Mouse (Mus musculus) lung, postnatal 36 days (tissue): ENCODE results near the gene Adgrg3.

Experiments used
- DNase-seq: peaks from one replicate; pipeline ENCODE4 v3.0.0; 2022; ENCODE audit warnings: mixed read lengths

Gene Adgrg3

DNA sequence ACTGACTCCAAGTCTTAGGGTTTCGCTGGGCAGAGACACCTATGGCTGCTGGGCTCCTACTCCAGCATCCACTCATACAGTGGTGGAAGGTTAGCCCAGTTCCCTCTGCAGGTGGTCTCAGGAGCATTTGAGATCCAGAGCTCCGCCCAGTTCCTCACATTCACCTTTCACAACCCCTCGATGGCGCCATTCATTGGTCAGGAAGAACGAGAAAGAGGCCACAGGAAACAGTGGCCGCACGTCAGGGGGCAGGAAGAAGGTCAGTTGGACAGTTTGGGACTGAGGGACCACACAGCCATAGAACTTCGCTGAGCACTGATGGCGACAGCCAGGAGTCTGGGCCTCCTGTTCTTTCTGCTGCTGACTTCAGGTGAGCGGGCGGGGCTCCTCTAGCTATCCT is at the start of gene Adgrg3:
Gene Adgrg3, plus strand, starts transcription at position 242 of the 400 bp plus-strand sequence.
- DNase-seq: no peak

- DNase-seq: no peak
Observed at GRCm38 (mm10) chr8:94973270-94973669, 44.2 kb upstream of the Adgrg3 start.

- DNase-seq: no peak
Observed at GRCm38 (mm10) chr8:94973786-94974185, 43.7 kb upstream of the Adgrg3 start.

GRCm38 (mm10) chr8:94974467-94975165 is 42.9 kb upstream of the Adgrg3 start, which contains the start of gene Adgrg1:
Gene Adgrg1 (plus strand): TSS chr8:94974751.
- peak; percentile 70 for DNase-seq

DNA sequence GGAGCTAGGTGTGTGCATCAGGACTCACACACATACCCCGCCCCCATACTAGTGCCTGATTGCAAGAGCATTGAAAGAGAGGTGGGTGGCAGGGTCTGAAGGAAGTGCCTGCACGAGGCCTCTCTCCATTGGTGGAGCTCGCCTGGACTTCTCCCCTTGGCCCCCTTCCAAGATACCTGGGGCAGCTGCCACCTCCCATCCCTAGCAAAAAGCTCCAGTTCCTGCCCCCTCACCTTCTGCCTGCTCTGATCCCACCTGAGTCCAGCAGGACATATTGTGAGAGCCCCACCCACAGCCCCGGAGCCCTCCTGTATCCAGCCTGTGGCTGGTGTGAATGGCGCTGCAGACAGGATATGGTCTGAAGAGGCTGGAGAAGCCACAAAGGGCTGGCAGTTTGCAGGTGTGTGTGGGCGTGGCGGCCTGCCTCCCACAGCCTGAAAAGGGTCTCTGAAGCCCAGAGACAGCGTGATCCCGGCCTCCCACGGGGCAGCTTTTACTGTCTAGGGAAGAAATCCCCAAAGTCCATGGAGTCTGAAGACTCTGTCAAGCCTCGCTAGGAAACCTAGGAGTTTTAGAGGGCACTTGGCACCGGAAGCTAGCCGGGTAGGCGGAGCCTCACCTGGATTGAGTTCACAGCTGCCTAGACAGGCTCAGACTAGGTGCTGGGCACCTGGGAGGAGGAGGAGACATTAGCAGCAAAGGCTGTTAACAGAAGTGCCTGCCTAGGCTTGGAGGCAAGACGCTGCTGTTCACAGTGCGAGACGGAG is 40.7 kb upstream of the Adgrg3 start:
- peak; percentile 82 for DNase-seq

- DNase-seq: no peak
Observed at GRCm38 (mm10) chr8:94978131-94978530, 39.4 kb upstream of the Adgrg3 start.

DNA sequence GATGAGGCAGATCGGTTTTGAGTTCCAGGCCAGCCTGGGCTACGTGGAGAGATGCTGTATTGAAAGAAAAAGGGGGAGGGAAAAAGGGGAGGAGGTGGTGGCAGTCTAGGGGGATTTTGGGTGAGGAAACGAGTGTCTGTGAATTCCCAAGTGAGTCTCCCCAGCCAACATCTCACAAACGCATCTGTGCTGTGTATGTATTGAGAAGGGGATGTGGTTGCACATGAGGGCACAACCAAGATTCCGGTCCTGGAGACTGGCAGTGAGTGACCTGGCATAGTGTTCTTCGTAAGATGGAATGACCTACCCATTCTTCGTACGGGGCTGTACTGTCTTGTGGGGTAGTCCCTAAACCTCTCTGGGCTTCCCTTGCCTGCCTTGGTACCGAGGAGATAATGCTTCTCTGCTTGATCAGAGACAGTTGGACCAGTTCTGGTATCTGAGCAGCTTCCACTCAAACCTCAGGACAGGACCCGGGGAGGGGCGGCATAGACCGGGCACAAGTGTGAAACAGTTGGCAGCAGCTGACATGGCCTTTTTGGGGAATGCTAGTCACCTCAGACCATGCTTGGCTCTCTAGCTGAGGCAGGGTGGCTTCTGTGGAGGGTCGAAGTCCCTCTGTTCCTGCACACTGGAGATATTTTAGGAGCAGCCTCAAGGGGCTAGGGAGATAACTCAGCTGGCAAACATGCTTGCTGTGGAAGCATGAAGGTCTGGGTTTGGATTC is 38.7 kb upstream of the Adgrg3 start:
- DNase-seq: no peak

DNA sequence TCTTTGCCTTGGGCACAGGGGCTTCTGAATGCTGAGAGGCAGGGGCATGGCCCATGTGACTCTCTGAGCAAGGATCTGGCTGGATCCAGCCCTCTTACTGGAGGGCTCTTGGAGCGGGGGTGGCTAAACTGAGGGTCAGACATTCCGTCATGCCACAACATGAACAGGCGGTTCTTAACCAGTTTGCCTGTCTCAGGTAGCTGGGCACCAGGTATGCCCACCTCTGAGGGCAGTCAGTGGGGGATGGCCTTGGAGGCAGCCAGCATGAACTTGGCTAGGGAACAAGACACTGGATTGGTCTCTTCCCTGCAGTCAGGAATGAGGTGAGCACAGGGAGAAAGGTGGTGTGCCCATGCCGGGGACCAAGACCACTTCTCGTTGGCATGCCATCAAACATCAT is 37.3 kb upstream of the Adgrg3 start:
- no peak for DNase-seq

DNA sequence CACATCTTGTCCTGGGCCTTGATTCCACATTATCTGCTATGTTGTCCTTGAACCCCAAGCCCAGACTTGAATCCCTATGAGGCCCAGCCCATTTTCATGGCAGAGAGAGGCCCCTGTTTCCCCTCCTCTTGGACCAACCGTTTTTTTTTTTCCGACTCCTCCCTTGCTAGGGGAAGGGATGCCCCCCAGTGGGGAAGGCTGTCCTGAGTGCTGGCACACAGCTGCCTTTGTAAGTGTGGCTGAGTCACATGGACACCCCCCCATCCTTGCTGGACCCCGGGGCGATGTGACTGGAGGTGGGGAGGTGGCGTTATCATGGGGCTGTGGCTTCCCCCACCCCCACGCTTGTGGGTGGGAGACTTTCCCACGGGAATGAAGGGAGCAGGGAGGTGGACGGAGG is 36.5 kb upstream of the Adgrg3 start:
- DNase-seq: no peak

- no peak for DNase-seq
Observed at GRCm38 (mm10) chr8:94981848-94982247, 35.6 kb upstream of the Adgrg3 start.

DNA sequence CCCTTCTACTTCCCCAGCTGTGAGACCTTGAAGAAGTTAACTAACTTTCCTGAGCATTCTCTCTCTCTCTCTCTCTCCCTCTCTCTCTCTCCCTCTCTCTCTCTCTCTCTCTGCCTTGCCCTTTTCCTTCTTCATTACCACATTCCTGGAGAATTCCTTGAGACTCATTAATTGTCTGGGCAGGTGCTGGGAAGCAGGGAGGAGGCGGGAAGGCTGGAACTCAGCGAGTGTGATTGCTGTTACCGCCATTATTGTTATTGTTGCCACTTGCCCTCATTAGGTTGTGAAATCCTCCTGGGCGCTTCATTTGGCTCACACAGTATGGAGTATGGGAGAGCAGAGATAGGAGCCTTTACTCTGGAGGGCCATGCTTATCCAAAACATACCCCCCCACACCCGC is 34.3 kb upstream of the Adgrg3 start:
- DNase-seq: no peak

DNA sequence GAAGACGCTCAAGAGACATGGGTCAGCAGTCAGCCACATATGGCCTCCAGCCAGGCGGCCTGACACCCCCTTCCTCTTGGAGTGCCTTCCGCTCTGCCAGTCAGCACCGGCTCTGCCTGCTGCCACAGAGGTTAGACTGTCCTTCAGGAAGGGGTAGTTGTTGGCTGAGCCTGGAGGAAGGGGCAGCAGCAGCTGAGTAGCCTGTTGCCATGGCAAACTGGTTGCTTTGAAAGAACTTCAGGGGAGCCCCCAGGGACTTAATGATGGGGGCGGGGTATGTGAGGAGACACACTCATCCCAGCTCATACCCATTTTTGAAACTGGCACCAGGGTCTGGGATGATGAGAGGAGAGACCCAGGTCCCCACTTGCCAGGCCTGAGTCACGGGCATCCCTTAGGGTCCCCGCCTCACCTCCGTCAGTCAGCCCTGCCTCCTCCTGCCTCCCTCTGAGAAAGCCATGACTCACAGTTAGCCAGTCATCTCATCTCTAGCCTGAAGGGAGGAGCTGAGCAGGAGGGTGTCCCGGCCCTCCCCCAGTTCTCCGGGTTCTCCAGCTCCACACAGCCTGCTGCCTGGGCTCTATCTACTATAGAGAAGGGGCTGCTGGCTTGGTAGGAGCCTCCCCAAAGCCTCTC is 33.5 kb upstream of the Adgrg3 start:
- DNase-seq: peak; percentile 56

DNA sequence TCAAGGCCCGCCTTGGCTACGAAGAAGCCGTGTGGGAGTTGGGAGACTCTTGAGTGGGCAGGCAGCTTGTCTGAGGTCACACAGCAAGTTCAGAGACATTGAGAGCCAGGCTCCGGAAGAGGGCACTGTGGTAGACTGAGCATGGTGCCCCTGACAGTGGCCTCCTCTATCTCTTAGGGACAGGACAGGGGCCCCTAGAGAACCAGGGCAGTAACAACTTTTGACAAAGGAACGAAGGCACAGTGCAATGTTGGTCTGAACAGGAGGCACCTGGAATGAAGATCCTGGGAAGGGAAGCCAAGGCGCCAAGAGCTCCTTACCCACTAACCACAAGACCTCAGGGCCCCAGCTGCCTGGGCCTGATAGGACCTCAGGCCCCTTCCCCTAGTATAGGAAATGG is 32.5 kb upstream of the Adgrg3 start:
- DNase-seq: no peak

GRCm38 (mm10) chr8:94986676-94987075 is 30.8 kb upstream of the Adgrg3 start:
- peak; percentile 57 for DNase-seq

- no peak for DNase-seq
Observed at GRCm38 (mm10) chr8:94987553-94987952, 29.9 kb upstream of the Adgrg3 start.

- DNase-seq: no peak
Observed at GRCm38 (mm10) chr8:94988619-94989018, 28.9 kb upstream of the Adgrg3 start.

GRCm38 (mm10) chr8:94989711-94990110 is 27.8 kb upstream of the Adgrg3 start:
- no peak for DNase-seq

GRCm38 (mm10) chr8:94990598-94991453 is 26.7 kb upstream of the Adgrg3 start:
- DNase-seq: no peak

- no peak for DNase-seq
Observed at GRCm38 (mm10) chr8:94991454-94991994, 26.0 kb upstream of the Adgrg3 start.

DNA sequence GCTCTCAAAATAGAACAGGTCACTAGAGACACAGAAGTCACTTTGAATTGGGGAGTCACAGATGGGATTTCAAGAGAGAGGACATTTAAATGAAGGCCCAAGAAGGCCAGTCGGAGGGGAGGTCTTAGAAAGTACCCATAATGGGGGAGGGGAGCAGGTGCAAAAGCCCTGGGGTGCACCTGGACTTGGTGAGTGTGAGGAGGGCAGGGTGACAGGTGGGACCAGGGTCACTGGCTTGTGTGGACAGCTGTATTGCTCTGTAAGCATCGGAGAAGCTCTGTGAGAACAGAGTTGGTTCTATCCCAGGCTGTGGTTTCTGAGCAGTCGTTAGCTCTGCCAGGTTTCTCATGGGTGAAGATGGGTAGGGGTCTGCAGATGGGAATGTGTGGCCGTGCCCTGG is 25.5 kb upstream of the Adgrg3 start:
- no peak for DNase-seq

DNA sequence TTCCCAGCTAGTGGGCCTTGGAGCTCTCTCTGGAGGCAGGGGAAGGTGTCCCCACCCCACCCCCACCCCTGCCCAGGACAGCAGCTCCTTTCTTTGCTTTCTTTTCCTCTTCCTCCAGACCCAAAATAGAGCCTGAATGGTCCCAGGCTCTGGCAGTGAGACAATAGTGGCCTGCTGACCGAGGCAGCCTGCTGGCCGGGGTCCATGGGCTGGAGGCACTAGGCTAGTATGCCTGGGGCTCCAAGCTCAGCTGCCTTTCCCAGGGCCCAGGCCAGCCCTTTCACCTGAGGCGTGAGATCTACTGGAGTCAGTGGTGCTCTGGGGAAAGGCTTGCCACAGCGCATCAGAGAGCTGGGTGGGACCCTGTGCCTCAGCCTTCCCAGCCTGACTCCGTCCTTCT is 25.0 kb upstream of the Adgrg3 start:
- DNase-seq: peak; percentile 73
